Mouse (Mus musculus) heart, adult 11 months (tissue): ENCODE data around the gene Oosp2.

Experiments used
- DNase-seq: peaks from one replicate; pipeline ENCODE4 v3.0.0; 2022

Oosp2 gene

GRCm38 (mm10) chr19:11602026-11602425, 58.3 kb downstream of the Oosp2 start:
- DNase-seq = peak; percentile 91

DNA sequence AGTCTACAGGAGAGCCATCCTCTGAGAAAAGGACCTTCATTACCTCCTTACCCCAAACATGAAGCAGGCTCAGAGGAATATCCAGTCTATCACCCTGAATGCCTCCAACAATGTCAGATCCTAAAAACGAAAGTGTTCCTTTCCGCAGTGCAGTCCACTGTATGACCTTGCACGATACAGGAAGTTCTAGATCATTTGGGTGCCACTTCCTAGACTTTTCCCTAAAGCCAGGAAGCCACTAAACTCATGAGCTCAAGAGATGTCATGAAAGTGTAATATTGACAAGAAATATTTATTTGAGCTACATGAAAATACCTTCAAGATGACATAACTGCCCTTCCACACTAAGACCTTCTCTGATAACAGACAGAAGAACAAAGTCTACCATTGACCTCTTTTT, 59.0 kb downstream of the Oosp2 start:
- no peak for DNase-seq
